Comparison of ENCODE assay signal across 17 mouse cellular contexts in the genomic region with DNA sequence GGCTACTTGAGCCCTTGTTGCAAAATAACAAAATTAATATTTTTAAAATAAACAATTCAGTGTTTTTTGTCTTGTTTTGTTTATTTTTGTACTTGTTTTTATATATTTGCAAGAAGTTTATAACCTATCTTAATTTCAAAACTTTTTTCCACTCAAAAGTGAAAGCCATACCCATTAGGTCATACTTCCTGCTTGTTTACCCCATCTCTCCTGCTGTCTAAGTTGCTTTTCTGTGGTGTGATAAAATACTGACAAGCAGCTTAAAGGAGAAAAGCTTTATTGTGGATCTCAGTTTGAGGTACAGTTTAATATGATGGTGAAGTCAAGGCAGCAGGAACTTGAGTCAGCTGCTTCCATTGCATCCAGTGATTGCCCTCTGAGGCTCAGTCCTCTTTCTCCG. TPM values are rescaled to one million over a fixed set of nuclear protein-coding genes. Genes with fewer than 3 reads are reported as not detected.
A peak's percentile ranks its signal among the peaks of the same experiment; 100 is the strongest.
DNase-seq lines count a peak whose midpoint lies in the region; ATAC-seq lines count a peak whose summit lies in the region.
"Had no signal": no experiment of that assay in that cellular context is flagged by ENCODE, and none has a peak within 500 bp of the region (broad histone marks: within the 10 kb centered on the region; RNA-seq: fewer than 3 reads in every experiment).

No protein-coding gene starts in this region.

- peak; percentile 56 for ATAC-seq in CD4-positive, CD25-positive, alpha-beta regulatory T cell, adult 4 months
- peak; percentile 30; the same call in 1 of the 2 replicates for ATAC-seq in megakaryocyte, adult 5-6 weeks (ENCODE audit: poor library complexity, severe bottlenecking)
- ATAC-seq: forebrain, embryonic 14.5 days; forebrain, embryonic 16.5 days had no signal

- DNase-seq in induced T-regulatory cell, adult 2 months (ENCODE audit: low read depth): peak; percentile 17
- DNase-seq in spleen, postnatal 4 days (ENCODE audit: low spot score in 2 of 2): no peak
- DNase-seq in adrenal gland, adult 2 months: no peak
- DNase-seq: adrenal gland, postnatal 10 days; adrenal gland, postnatal 25 days; B cell, adult 2 months; cerebellum, adult 11 months; cerebellum, adult 18-20 months; cerebellum, adult 8-10 months; cerebellum, adult 9-11 months; cerebellum, postnatal 14 days; cerebellum, postnatal 36 days; embryo, embryonic 11 days had no signal

RNA-seq across cellular contexts. Expression of gene Rsf1, which starts 53.2 kb away (rescaled TPM):
- polyA plus RNA-seq in CD4-positive, CD25-positive, alpha-beta regulatory T cell, adult 4 months (2017; shearing (Covaris generic)): 10 to 100 TPM; 25.3 to 27.5 TPM
- total RNA-seq in megakaryocyte, adult 5-6 weeks (2015): 23.0 and 25.5 TPM in 2 replicates
- total RNA-seq in megakaryocyte, adult 5-6 weeks (2017): 28.6 and 36.5 TPM in 2 replicates
- 10 to 100 TPM; 24.3 to 25.9 TPM for total RNA-seq in adrenal gland, adult 2 months (2021)
- 0.74 and 1.2 TPM in 2 replicates for polyA plus RNA-seq in adrenal gland, adult 2 months (2012; rRNA removed)

RNA-seq across cellular contexts. Expression of gene Aamdc, which starts 53.6 kb away (rescaled TPM):
- polyA plus RNA-seq in CD4-positive, CD25-positive, alpha-beta regulatory T cell, adult 4 months (2017; shearing (Covaris generic)): 10 to 100 TPM; 55.0 to 55.1 TPM
- total RNA-seq in megakaryocyte, adult 5-6 weeks (2015): 16.3 and 17.6 TPM in 2 replicates
- 22.9 and 23.9 TPM in 2 replicates for total RNA-seq in megakaryocyte, adult 5-6 weeks (2017)
- total RNA-seq in adrenal gland, adult 2 months (2021): 10 to 100 TPM; 31.7 to 49.1 TPM
- 8.5 and 11.6 TPM in 2 replicates for polyA plus RNA-seq in adrenal gland, adult 2 months (2012; rRNA removed)
